Mouse (Mus musculus) urinary bladder, postnatal 4 days (tissue): ENCODE data around the gene Wdfy2.
"Not testable (repeated sequence)": the region's sequence is repeated elsewhere in the genome, so short reads cannot be mapped to it uniquely, and the experiment has no call there.

Experiments
- DNase-seq, 2 experiments: peaks; one replicate each; pipeline ENCODE4 v3.0.0; 2021 to 2022; ENCODE audit warnings: low spot score in 2 of 2

The Wdfy2 gene

DNA sequence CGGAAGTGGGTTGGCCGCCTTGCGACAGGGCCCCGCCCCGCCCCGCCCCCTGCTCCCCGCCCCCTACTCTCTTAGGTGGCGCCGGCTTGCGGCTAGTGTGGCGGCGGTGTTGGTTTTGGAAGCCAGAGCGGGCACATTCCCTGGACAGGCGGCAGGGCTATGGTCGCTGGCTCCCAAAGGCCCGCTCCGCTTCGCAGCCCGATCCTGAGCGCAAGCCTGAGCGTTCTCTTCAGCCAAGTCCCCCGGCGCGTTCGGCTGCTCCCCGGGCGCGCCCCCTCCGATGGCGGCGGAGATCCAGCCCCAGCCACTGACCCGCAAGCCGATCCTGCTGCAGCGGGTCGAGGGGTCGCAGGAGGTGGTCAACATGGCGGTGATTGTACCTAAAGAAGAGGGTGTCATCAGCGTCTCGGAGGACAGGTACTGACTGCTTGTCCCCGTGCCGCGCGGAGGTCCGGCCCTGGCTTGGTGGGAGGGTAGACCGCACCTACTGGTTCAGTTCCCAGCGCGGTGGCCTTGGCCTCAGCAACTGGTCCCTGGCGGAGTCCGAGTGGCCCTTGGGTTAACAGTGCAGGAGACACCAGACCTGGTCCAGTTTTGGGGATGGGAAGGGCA is at the start of gene Wdfy2:
Wdfy2 (plus strand) TSS at position 38 of the 612 bp plus-strand sequence.
- no peak for DNase-seq

DNA sequence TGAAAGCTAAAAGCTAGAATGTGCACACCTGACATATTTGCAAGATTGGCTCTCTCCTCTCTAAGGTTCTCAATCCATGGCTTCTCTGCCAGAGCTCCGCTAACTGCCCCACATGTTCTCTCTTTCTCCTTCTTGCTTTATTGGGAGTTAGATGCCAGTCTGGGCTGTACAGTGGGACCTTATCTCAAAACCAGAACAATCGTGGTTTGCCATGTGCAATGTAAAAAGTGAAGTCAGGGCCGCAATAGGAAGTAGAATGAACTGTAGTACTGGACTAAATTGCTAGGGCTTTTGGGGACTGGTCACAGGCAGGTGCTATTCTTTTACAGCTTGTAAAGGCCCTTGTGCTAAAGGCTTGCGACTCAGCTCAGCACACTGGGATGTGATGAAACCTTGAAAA is 48.2 kb upstream of the Wdfy2 start:
- no peak for DNase-seq

DNA sequence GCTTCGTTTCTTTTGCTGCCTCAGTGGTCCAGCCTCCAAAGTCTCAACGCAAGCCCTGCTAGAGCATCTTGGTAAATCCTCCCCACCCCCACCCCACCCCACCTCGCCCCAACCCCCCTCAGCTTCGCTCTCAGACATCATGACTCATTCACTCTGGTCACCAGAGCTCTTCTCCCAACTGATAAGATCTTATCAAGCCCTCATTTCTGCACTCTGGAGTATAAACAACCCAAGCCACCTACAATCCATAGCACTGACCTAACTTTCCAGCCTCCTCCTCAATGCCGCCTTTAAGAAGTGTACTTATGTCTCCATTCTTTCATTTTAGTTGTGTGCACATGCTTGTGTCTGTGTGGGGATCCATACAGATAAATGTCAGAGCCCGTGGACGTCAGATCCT is 41.8 kb upstream of the Wdfy2 start:
- DNase-seq, result no peak

DNA sequence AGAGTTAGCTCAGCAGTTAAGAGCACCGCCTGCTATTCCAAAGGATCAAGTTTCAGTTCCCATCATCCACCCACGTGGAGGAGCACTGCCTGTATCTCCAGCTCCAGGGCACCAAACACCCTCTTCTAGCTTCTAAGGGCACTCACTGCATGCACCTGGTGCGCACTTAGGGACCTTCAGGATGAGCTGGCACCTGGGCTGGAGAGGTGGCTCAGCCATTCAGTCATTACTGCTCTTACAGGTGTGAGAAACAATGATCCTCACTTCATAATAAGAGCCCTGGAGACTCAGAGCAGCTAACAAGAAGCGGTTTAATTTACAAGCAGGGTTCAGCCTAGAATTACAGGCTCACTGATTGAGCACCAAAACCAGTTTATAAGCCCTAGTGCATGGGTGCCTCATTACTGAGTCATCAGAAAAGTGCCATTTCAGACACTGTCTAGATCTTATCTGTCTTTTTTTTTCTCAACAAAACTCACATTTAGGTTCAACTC is 38.8 kb upstream of the Wdfy2 start:
- DNase-seq, result no peak

DNA sequence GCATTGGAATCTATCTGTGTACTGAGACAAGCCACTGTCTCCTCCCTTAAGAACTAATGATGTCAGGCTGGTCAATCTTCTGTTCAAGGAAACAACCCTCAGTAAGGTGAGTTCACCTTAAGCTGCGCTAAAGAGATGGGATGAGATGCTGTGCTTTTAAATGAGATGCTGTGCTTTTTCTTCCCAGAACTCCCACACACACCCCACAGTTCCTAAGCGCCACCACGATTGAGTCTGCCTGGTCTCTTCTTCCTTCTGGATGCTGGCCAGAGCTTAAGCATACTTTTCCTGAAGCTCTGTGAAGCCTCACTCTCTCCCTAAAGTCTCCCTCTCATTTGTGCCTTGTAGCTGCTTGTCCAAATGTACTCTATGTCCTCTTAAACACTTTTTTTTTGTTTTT is 36.7 kb upstream of the Wdfy2 start:
- no peak for DNase-seq

DNA sequence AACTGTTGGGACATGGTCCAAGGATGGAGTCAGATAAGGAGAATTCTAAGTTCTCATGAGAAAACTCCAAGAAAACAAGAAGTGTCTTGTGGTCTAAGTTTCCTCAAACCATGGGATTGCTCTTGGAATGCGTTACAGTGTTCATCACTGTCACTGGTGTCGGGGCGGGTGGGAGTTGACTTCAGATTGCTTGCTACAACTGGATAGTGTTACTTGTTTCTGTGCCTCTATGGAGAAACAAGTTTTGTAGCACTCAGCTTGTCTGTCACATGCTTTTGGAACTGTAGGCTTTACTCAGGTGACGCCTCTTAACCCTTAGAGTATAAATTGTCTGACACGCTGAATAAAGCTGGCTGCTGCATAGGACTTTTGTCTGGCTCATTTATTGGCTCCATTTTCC is 34.3 kb upstream of the Wdfy2 start:
- DNase-seq, result no peak

DNA sequence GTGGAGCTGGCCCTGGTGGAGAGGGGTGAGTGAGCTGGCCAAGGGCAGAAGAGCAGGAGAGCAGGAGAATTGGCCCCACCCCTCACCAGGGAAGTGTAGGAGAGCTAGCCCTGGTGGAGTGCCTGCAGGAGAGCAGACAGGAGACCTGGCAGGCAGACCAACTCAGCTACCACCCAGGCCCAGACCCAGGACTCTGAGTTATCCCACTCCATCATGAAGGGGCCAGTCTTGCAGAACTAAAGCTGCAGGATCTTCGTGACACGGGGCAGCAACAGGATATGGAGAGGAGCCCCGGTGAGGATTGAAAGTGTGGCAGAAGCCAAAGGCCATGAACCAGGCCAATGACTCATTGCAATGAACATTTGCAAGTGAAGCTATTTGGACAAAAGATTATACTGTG is 30.6 kb upstream of the Wdfy2 start:
- DNase-seq, result no peak

DNA sequence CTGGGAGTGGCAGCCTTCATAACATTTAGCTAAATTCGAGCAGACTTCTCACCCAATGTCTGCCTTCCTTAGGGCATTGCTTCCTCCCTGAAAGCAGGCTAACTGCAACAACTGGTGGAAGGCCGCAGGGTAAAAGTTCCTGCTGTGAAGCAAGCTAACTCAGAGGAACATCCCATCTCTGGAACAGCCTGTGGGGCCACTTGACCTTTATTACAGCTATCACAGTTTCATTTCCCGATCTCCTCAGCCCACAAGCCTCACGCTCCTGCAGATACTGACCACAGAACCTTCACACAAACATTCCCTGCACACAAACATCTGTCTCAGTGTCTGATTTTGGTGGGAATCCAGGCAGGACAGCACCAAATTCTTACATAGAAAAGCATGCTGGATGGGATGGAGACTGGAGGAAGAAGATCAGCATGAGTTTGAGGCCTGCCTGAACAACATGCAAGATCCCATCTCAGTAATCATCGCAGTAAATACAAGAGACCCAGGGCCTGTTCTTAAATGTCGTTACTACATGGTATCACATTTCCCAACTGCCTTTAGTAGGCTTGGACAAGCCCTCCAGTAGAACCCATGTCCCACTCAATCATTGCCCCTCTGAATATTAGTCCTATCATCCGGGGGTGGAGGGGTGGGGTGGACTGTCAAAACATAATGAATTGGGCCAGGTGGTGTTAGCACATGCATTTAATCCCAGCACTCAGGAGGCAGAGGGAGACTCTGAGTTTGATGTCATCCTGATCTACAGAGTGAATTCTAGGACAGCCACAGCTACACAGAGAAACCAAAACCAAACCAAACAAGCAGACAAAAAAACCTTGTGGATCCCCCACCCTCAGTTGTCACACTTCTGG is 28.6 kb upstream of the Wdfy2 start:
- DNase-seq, result no peak

DNA sequence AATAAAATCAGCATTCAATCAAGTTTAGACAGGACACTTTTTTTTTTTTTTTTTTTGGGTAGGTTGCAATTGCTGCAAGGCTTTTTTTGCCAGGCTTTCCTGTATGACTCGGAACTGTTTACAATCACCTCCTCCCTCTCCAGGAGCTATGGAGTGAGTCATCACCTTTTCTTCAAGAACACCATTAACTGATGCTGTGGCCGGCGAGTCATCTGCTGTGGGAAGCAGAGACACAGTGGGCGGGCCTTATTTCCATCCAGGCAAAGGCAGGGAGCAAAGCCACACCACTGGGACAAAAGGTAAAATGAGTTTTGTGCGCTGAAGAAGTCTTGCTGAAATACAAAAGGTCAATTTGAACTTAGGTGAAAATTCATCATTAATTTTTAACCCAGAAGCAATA is 24.7 kb upstream of the Wdfy2 start:
- DNase-seq, result no peak

DNA sequence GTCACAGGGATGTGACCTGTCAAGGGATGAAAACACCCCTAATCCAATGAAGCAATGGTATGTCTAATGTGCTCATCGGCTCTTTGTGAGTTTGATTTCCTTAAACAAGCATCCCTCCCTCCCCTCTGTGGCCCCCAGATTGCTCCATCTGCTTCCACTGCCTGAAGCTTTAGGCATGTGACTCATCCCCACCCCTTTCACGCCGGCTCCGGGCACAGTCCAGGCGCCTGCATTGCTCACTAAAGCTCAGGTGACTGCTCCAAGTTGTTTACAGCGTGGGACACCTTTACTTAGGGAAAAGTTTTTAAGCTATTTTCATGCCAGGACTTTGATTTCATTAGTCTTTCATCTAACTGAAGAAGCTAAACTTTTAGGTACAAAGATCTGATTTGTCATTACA is 22.9 kb upstream of the Wdfy2 start:
- no peak for DNase-seq

DNA sequence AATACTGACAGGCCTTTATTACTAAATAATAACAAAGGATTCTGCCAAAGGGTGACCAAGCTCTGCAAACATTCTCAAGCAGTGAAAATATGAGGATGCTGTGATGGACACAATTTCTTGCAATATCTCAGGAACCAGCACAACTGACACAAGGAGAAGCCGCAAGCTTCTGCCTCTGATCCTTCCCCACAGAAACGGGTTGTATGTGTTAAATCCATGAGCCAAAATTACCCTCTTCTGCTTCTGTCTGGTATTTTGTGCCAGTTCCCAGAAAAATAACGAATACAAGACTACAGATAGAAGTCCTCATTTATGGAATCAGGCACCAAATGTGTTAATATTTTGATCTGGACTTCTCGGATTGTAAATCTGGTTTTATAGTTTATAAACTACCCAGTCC is 20.7 kb upstream of the Wdfy2 start:
- no peak for DNase-seq

DNA sequence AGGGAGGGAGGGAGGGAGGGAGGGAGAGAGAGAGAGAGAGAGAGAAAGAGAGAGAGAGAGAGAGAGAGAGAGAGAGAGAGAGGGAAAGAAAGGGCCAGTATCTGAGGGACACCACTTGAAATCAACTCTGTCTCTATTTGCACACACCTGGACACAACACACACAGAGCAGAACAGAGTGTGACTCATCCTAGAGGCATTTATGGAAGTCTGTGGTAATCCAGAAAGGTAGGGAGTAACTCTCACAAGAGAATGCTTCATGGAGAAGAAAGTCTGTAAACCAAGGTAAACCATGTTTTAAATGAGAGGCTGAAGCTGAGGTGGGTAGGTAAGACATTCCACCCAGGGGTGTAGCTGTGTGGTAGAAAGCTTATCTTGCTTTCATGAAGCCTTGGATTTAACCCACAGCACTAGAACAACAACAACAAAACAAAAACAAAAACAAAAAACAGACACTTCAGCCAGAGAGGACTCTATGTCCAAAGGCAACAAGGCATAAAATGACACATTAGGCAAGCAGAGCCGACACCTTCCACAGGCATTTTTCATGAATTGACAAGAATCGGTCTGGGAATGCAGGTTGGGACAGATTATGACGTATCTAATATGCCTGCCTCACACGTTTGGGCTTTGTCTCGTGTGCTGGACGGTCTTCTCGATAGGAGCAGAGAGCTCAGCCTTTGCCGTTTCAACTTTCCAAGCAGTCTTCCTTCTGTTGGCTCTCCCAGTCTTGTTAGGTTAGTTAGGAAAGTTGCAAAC is 11.7 kb upstream of the Wdfy2 start:
- DNase-seq, result peak in 1 of 2 experiments; percentile 8

DNA sequence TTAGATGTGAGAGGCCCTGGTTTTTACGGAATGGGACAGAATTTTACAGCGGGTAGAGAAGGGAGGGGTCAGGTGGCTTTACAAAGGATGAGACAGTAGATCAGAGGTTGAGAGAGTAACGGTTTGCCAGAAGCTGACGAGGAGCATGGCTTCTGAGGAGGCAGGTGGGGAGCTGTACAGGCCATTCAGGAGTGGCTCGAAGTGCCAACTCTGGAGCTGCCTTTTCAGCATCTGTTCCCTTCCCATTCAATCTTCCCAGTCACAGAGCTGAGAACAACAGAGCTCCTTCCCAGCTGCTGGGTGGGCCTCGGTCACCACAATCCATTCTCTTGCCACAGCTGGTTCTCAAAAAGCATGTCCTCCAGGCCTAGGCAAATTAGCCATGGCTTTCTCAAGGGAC is 8.2 kb upstream of the Wdfy2 start:
- no peak for DNase-seq

DNA sequence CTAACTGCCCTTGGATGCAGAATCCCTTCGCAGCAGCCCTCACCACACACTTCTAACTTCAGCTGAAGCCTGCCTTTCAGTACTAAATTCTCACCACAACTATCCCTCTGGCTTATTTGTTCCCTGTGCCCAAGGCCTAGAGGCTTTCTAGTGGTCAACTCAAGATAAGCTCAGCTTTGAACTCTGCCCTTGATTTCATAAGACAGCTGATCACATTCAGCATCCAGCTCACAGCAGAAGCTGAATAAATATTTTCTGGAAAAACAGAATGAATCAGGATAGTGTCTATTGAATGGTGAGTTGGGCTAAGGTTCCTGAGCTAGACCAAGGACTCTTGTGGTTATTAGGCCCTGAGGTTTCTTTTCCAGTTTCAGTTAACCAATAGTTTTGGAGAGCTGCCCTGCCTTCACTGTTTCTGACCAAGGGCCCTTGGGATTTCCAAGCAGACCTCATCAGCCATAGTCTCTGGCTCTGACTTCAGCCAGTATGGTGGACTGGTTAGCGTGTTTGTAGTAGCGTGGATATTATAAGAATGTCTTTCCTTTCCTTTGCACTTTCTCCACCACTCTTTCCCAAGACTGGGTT is 5.7 kb upstream of the Wdfy2 start:
- DNase-seq, result no peak

DNA sequence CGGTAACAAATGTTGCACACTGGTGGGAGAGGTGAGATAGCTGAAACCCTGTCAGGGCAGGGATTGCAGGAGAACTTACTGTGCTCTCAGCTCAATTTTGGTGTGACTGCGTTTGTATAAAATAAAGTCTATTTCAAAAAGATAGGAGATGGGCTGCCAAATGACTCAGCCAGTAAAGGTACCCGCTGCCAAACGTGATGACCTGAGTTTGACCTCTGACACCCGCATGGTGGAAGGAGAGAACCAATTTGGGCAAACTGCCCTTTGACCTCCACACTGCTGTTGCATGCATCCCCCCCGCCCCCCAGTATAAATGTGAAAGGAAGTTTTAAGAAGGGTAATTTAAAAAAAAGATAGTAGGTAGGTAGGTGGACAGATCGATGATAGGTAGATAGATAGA is 4.4 kb upstream of the Wdfy2 start:
- DNase-seq, result peak in 1 of 2 experiments; percentile 19

DNA sequence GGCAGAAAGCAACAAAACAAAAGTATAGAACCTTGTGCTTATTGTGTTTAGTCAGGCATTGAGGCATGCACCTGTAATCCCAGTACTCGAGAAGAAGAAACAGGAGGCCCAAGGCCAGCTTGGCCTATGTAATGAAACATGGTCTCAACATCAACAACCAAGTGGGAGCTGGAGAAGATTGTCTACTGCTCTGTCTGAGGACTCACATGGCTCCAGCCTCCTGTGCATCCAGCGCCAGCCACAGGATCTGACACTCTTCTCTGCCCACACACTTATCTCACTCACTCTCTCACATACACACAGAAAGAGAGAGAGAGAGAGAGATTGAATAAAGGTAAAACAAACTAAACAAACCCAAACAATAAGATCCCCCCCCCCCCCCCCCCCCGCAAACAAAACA is 3.9 kb upstream of the Wdfy2 start:
- DNase-seq, result no peak

DNA sequence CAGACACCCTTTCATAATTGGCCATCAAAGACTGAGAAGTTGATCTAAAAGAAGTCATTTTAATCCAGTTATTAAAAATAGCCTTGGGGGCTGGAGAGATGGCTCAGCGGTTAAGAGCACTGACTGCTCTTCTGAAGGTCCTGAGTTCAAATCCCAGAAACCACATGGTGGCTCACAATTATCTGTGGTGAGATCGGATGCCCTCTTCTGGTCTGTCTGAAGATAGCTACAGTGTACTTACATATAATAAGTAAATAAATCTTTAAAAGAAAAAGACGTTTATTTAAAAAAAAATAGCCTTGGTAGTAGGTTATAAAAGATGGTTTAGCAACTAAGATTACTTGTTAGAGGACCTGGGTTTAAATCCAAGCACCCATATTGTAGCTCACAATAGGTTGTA is 1.7 kb upstream of the Wdfy2 start:
- not testable (repeated sequence) for DNase-seq

DNA sequence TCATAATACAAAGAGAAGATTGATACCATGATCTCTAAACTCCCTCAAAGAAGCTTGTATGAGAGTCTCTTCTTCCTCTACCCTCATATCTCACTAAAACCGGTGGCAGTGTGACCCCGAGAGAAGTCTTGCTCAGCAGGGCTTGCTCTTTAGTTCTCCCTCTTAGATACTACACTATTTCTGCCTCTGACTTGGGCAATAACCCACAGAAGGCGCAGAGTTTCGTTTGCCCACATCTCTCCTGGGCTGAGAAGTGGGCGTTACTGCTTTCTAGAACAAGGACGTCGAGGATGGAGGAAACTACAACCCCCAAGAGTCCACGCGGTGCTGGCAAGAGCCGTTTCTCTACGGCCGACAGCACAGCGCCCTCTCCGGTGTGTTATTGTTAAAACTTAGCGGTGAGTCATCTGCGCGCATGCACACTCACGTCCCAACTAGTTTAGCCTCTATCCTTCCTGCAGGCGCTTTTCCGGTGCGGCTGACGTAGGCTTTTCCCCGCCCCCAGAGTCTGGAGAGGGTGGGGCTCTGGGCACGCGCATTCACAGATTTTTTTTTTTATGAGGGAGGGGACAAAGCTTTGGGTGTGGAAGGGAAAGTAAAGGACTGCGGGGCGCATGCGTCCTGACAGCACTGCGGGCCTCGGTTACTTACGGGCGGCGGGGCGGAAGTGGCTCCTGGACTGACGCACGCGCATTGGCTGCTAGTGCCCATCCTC is 395 bp upstream of the Wdfy2 start:
- DNase-seq, result peak; percentile 97 to 98

DNA sequence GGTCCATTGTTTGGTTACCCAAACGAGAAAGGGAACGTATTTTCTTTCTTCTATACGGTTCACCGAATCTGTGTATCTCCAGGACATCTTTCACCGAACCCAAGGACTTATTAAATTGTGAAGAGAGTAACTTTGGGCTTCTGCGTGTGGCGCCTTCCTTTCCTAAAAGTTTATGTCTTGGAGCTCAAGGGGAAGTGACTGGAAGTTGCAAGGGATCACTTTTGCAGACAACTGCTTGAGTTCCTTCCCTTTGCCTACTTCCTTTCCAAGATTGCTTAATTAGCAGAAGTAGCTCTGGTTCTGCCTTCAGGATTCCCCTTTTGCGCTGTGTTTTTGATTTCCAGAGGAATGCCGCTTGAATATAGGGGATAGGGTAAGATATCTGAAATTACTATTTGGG is 858 bp downstream of the Wdfy2 start:
- DNase-seq, result no peak

DNA sequence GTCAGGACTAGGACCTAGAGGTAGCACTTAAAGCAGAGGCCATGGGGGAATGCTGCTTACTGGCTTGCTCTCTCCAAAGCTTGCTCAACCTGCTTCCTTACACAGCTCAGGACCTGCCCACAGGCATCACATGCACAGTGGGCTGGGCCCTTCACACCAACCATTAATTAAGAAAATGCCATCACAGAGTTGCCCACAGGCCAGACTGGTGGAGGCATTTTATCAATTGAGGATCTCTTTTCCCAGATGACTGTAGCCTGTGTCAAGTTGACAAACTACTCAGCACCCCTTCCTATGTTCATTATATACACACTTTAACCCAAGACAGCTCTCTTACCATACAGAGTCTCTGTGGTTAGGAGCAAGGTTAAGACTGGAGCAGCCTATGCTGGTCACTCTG is 4.2 kb downstream of the Wdfy2 start:
- no peak for DNase-seq

DNA sequence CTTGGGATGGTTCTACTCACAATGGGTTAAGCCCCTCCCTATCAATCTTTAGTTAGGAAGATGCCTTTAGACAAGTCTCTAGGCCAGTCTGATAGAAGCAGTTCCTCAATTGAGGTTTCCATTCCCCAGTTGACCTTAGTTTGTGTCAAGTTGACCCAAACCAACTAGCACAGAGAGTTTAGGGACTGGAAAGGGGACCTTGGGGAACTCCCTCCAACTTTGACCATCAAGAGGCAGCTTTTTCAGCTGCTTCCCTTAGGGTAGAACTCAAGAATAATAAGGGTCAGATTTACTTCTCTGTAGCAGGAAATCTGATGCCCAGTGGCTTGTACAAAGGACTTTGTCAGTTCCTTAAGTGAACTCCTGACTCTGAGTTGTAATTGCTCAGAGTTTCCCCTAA is 5.0 kb downstream of the Wdfy2 start:
- DNase-seq, result no peak

DNA sequence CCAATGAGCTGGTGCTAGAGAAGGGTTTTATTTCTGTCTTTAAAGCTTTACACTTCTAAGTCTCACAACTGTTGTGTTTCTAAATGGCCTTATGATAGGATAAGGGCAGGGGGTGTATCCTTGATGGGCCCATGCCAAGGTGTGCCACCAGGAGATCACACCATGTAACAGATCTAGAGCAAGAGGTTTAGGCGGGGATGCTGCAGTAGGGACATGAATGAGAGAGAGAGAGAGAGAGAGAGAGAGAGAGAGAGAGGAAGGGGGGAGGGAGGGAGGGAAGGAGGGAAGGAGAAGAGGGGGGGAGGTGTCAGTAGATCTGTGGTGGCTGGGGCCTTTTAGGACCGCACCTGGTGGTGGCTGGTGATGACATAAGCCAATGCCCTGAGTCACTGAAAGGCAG is 5.5 kb downstream of the Wdfy2 start:
- no peak for DNase-seq
